Mouse (Mus musculus): ENCODE measurements around the gene Washc3. TPM values are rescaled to one million over a fixed set of nuclear protein-coding genes. Genes with fewer than 3 reads are reported as not detected.

The Washc3 gene
- polyA plus RNA-seq, 1 experiment from 2014 or later = 48.0 TPM

GRCm38 (mm10) chr10:88263383-88263782, 62.5 kb downstream of the Washc3 start:
- H3K36me3 ChIP-seq = no peaks in the 10 kb centered on the region
- DNase-seq (ENCODE audit: low spot score) = no peak
- no peak overlapping the region for H3K27ac ChIP-seq (replicated peaks)
- H3K4me1 ChIP-seq = no peaks in the 10 kb centered on the region
- 75% methylated on average over 4 of the region's 4 CpGs for WGBS
- no peaks in the 10 kb centered on the region for H3K9me3 ChIP-seq (replicated peaks)
- no peak overlapping the region for H3K4me3 ChIP-seq
- H3K27me3 ChIP-seq (ENCODE audit: low read depth, poor library complexity, severe bottlenecking) = no peaks in the 10 kb centered on the region

GRCm38 (mm10) chr10:88274045-88274444, 73.2 kb downstream of the Washc3 start:
- no peaks in the 10 kb centered on the region for H3K36me3 ChIP-seq
- H3K27me3 ChIP-seq (ENCODE audit: low read depth, poor library complexity, severe bottlenecking) = no peaks in the 10 kb centered on the region
- no peak overlapping the region for H3K4me3 ChIP-seq
- no peak overlapping the region for H3K27ac ChIP-seq (replicated peaks)
- 86% methylated on average over 5 of the region's 5 CpGs for WGBS
- H3K4me1 ChIP-seq = no peaks in the 10 kb centered on the region
- no peaks in the 10 kb centered on the region for H3K9me3 ChIP-seq (replicated peaks)
- no peak for DNase-seq (ENCODE audit: low spot score)

- no peaks in the 10 kb centered on the region for H3K9me3 ChIP-seq (replicated peaks)
- H3K27ac ChIP-seq (replicated peaks) = no peak overlapping the region
- no peak for DNase-seq (ENCODE audit: low spot score)
- no peaks in the 10 kb centered on the region for H3K4me1 ChIP-seq
- H3K4me3 ChIP-seq = no peak overlapping the region
- no peaks in the 10 kb centered on the region for H3K27me3 ChIP-seq (ENCODE audit: low read depth, poor library complexity, severe bottlenecking)
- no peaks in the 10 kb centered on the region for H3K36me3 ChIP-seq
- 87% methylated on average over 3 of the region's 3 CpGs for WGBS
These were observed 80.8 kb downstream of the Washc3 start for GRCm38 (mm10) chr10:88281699-88282098.

DNA sequence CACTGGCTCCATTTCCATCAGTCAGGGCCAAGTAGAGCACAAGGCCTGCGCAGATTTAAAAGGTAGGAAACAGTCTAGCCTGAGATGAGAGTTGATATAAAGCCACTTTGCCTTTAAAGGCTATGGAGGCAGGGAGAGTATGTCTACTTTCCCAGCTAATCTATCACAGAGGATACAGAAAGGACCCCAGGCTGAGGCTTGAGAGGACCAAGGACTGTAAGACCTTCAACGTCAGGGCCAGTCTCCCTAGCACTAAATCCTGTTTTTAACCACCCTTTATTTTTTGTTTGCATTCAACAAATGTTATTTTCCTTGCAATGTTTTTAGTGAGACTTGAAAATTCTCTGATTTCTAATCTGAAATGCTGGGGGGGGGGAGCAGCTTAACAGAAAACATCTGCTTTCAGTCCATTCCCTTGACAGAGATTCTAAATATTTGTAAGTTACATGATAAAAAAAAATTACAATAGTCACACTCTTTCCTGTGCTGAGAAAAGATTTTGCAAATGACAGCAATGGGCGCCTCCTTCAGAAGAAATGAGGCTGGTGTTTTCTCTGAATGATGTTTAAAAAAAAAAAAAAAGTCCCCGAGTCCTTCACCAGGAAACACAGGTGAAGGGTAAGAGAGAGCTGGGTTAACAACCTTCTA, 83.6 kb downstream of the Washc3 start:
- WGBS = 89% methylated on average over 4 of the region's 4 CpGs
- Histone ChIP-seq H3K27me3 (ENCODE audit: low read depth, poor library complexity, severe bottlenecking) (no peaks in the 10 kb centered on the region), H3K4me3 (no peak overlapping the region), H3K4me1 (no peaks in the 10 kb centered on the region), H3K9me3 (replicated peaks) (no peaks in the 10 kb centered on the region), H3K36me3 (no peaks in the 10 kb centered on the region), H3K27ac (replicated peaks) (no peak overlapping the region)
- DNase-seq (ENCODE audit: low spot score) = no peak

DNA sequence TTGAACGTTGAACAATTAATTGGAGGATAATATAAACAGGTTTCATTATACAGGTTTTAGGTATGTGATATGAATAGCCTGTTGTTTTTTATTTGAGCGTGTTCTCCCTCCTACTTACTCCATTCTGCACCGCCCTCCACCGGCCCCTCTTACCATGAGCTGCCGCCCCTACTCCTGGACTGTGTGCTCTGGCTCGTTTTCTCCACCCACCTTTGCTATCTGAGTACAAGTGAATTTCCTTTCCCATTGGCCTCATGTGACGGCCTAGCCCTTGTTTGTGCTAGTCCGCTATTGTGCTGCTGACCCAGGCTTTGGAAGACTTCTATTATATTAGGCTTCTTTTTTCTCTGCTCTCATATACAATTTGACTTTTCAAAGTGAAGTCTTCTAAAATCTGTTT, 86.4 kb downstream of the Washc3 start:
- 88% methylated on average over 8 of the region's 8 CpGs for WGBS
- no peak overlapping the region for H3K27ac ChIP-seq (replicated peaks)
- no peaks in the 10 kb centered on the region for H3K9me3 ChIP-seq (replicated peaks)
- no peak overlapping the region for H3K4me3 ChIP-seq
- DNase-seq (ENCODE audit: low spot score) = no peak
- H3K4me1 ChIP-seq = no peaks in the 10 kb centered on the region
- no peaks in the 10 kb centered on the region for H3K27me3 ChIP-seq (ENCODE audit: low read depth, poor library complexity, severe bottlenecking)
- no peaks in the 10 kb centered on the region for H3K36me3 ChIP-seq

DNA sequence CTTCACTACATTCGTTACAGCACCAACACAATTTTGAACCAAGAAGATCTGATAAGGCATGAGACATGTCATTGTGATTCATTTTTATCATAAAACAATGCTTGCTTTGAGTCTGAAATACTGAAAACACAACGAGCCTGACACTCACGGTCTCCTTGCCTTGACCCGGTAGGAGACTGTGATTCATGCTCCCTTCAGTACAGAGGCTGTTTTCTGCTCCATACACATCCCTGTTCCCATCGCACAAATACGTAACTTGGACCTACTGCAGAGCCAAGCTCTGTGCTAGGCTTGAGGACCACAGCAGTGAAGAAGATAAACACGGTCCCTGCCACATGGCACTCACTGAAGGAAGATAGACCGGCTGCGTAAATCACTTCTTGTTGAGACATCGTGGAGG, 87.2 kb downstream of the Washc3 start:
- H3K27me3 ChIP-seq (ENCODE audit: low read depth, poor library complexity, severe bottlenecking) = no peaks in the 10 kb centered on the region
- no peaks in the 10 kb centered on the region for H3K9me3 ChIP-seq (replicated peaks)
- no peaks in the 10 kb centered on the region for H3K4me1 ChIP-seq
- no peak overlapping the region for H3K27ac ChIP-seq (replicated peaks)
- no peak overlapping the region for H3K4me3 ChIP-seq
- no peak for DNase-seq (ENCODE audit: low spot score)
- no peaks in the 10 kb centered on the region for H3K36me3 ChIP-seq
- WGBS = 94% methylated on average over 10 of the region's 10 CpGs

DNA sequence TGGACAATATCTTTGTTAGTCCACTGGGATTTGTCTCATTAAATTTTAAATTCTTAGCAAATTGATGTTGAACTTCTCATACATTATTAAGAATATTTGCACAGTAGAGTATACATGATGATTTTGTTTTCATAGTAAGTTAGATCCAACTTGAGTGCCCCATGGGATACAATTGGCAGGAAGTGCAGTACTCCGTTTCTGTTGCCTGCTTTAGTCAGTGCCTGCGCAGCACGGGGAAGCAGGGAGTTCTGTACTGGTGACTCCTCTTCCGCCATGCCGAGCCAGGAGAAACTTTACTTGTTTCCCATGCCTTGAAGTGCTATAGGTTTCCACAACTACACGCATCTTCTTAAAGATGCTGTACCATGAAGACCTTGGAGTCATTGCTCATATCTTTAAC, 94.2 kb downstream of the Washc3 start:
- 86% methylated on average over 6 of the region's 6 CpGs for WGBS
- DNase-seq (ENCODE audit: low spot score) = no peak
- Histone ChIP-seq H3K4me1 (no peaks in the 10 kb centered on the region), H3K27ac (replicated peaks) (no peak overlapping the region), H3K9me3 (replicated peaks) (no peaks in the 10 kb centered on the region), H3K4me3 (no peak overlapping the region), H3K27me3 (ENCODE audit: low read depth, poor library complexity, severe bottlenecking) (no peaks in the 10 kb centered on the region), H3K36me3 (no peaks in the 10 kb centered on the region)

Other genes starting within 250 kb of the Washc3 start
- 0.57 and 0.80 TPM in 2 replicates for gene Pmch, start 110.0 kb upstream of the Washc3 start, polyA plus RNA-seq (2016; fragmentation: Nextera tagmentation; extraction: Ambion mirVana)
- gene Parpbp, start 54.2 kb upstream of the Washc3 start, polyA plus RNA-seq (2016; fragmentation: Nextera tagmentation; extraction: Ambion mirVana) = 11.6 and 14.6 TPM in 2 replicates
- 100 and 115 TPM in 2 replicates for gene Nup37, start 54.1 kb upstream of the Washc3 start, polyA plus RNA-seq (2016; fragmentation: Nextera tagmentation; extraction: Ambion mirVana)
- 0.28 and 0.43 TPM in 2 replicates for gene Dram1, start 178.0 kb downstream of the Washc3 start, polyA plus RNA-seq (2016; fragmentation: Nextera tagmentation; extraction: Ambion mirVana)
- gene Gnptab, start 178.0 kb downstream of the Washc3 start, polyA plus RNA-seq (2016; fragmentation: Nextera tagmentation; extraction: Ambion mirVana) = 6.7 and 7.9 TPM in 2 replicates

Data from midbrain, embryonic 10.5 days (tissue).